Mouse (Mus musculus): ENCODE results near the gene Stk31. TPM values are rescaled to one million over a fixed set of nuclear protein-coding genes. Genes with fewer than 3 reads are reported as not detected.

The Stk31 gene
- total RNA-seq, 2 experiments from 2014 or later = 0.95 to 1.1 TPM

Other genes with a start within 250 kb of the Stk31 start
- gene Igf2bp3, start 180.6 kb upstream of the Stk31 start, total RNA-seq (2021) = 1 to 10 TPM; 5.0 to 6.5 TPM
- 10 to 100 TPM; 91.9 to 94.1 TPM for gene Tra2a, start 131.6 kb upstream of the Stk31 start, total RNA-seq (2021)
- gene Ccdc126, start 76.3 kb upstream of the Stk31 start, total RNA-seq (2021) = 1 to 10 TPM; 4.8 to 5.2 TPM
- gene Fam221a, start 27.9 kb upstream of the Stk31 start, total RNA-seq (2021) = 1 to 10 TPM; 2.4 to 2.9 TPM